Mouse (Mus musculus) lung, embryonic 16.5 days (tissue): Measurements from ENCODE around the gene Cmtm4. TPM values are rescaled to one million over a fixed set of nuclear protein-coding genes. Genes with fewer than 3 reads are reported as not detected.
"Not testable (repeated sequence)": the region's sequence is repeated elsewhere in the genome, so short reads cannot be mapped to it uniquely, and the experiment has no call there.

Experiments
- ATAC-seq: fragments of 200-750 bp; cut with Nextera tagmentation; 2 replicates; pipeline ENCODE4 v1.8.0; 2017; ENCODE audit warnings: low read depth, mild to moderate bottlenecking, moderate library complexity
- H3K27ac ChIP-seq: fragments of 300-500 bp; sonication (generic); 2 replicates; pipeline ENCODE4 v1.5.1; 2014; ENCODE audit warnings: mild to moderate bottlenecking, control low read depth, low read length
- H3K27me3 ChIP-seq: fragments of 300-500 bp; sonication (generic); 2 replicates; pipeline ENCODE4 v1.6.1; 2014; ENCODE audit warnings: low read depth, low read length, mixed read lengths; ENCODE audit not compliant: control insufficient read depth, insufficient read depth
- H3K36me3 ChIP-seq: fragments of 300-500 bp; sonication (generic); 2 replicates; pipeline ENCODE4 v1.6.1; 2014; ENCODE audit warnings: low read length; ENCODE audit not compliant: control insufficient read depth, insufficient read depth
- H3K4me1 ChIP-seq: fragments of 300-500 bp; sonication (generic); replicated peaks from 2 replicates; pipeline ENCODE4 v1.6.1; 2014; ENCODE audit warnings: low read length, mixed read lengths; ENCODE audit not compliant: control insufficient read depth, insufficient read depth
- H3K4me2 ChIP-seq: fragments of 300-500 bp; sonication (generic); 2 replicates; pipeline ENCODE4 v1.6.1; 2014; ENCODE audit warnings: low read depth, low read length, control low read depth
- H3K4me3 ChIP-seq: fragments of 300-500 bp; sonication (generic); 2 replicates; pipeline ENCODE4 v1.5.1; 2014; ENCODE audit warnings: mild to moderate bottlenecking, low read length, control low read depth
- H3K9ac ChIP-seq: fragments of 300-500 bp; sonication (generic); 2 replicates; pipeline ENCODE4 v1.6.1; 2014; ENCODE audit warnings: low read length, control low read depth
- H3K9me3 ChIP-seq: fragments of 300-500 bp; sonication (generic); 2 replicates; pipeline ENCODE4 v1.6.1; 2016; ENCODE audit warnings: low read length; ENCODE audit not compliant: control insufficient read depth
- WGBS: fragments of 180-500 bp; shearing (Covaris S2); extraction: QIAGEN DNeasy Blood & Tissue Kit; methylation state at CpG from one replicate; pipeline ENCODE4 v1.1.7; 2014; 5-methylcytosine and 5-hydroxymethylcytosine counted together
- polyA plus RNA-seq: library from polyadenylated mRNA; unstranded; fragments of >200 nt; fragmentation: Nextera tagmentation; extraction: Ambion mirVana; gene quantifications from 2 replicates; pipeline ENCODE4 v1.2.1, GENCODE M21; 2015

The Cmtm4 gene
- polyA plus RNA-seq, 1 experiment from 2014 or later, result 2.6 TPM

GRCm38 (mm10) chr8:104313311-104313710 lies 82.3 kb downstream of the Cmtm4 start:
- Histone ChIP-seq H3K4me3 (no peak overlapping the region), H3K36me3 (no peaks in the 10 kb centered on the region), H3K4me2 (no peak overlapping the region), H3K9me3 (no peaks in the 10 kb centered on the region), H3K9ac (no peak overlapping the region), H3K4me1 (no peaks in the 10 kb centered on the region), H3K27ac (no peak overlapping the region), H3K27me3 (no peaks in the 10 kb centered on the region)
- ATAC-seq, result no peak
- WGBS, result 60% methylated on average over 4 of the region's 4 CpGs

GRCm38 (mm10) chr8:104312023-104312422 lies 83.6 kb downstream of the Cmtm4 start:
- ATAC-seq, H3K4me2 ChIP-seq, H3K36me3 ChIP-seq, H3K27ac ChIP-seq, H3K4me1 ChIP-seq, H3K27me3 ChIP-seq, H3K4me3 ChIP-seq, H3K9ac ChIP-seq, H3K9me3 ChIP-seq: not testable (repeated sequence)
- WGBS, result 88% methylated on average over 3 of the region's 3 CpGs

- not testable (repeated sequence) for H3K27me3 ChIP-seq, H3K4me3 ChIP-seq, H3K9me3 ChIP-seq, H3K4me2 ChIP-seq, H3K36me3 ChIP-seq, H3K27ac ChIP-seq, H3K4me1 ChIP-seq, H3K9ac ChIP-seq, ATAC-seq
- WGBS, result 88% methylated on average over 36 of the region's 36 CpGs
Measured at GRCm38 (mm10) chr8:104309441-104310155, 86.0 kb downstream of the Cmtm4 start, which contains the start of the genes Gm45711 and Cmtm1. Gm45711 (minus strand) TSS chr8:104310081. Cmtm1 (minus strand) TSS chr8:104310145.

GRCm38 (mm10) chr8:104308341-104308740 lies 87.3 kb downstream of the Cmtm4 start:
- H3K27me3 ChIP-seq, H3K4me3 ChIP-seq, H3K36me3 ChIP-seq, H3K9me3 ChIP-seq, H3K4me2 ChIP-seq, H3K9ac ChIP-seq, H3K4me1 ChIP-seq, ATAC-seq, H3K27ac ChIP-seq: not testable (repeated sequence)
- 37% methylated on average over 6 of the region's 6 CpGs for WGBS

GRCm38 (mm10) chr8:104304962-104305361 lies 90.6 kb downstream of the Cmtm4 start:
- Histone ChIP-seq H3K9ac (no peak overlapping the region), H3K4me2 (no peak overlapping the region), H3K27ac (no peak overlapping the region), H3K9me3 (no peaks in the 10 kb centered on the region), H3K4me3 (no peak overlapping the region), H3K36me3 (no peaks in the 10 kb centered on the region), H3K27me3 (no peaks in the 10 kb centered on the region), H3K4me1 (no peaks in the 10 kb centered on the region)
- ATAC-seq, result no peak
- 87% methylated on average over 11 of the region's 11 CpGs for WGBS

- WGBS, result 93% methylated on average over 4 of the region's 4 CpGs
- H3K4me2 ChIP-seq, ATAC-seq: not testable (repeated sequence)
Measured at GRCm38 (mm10) chr8:104302536-104302935, 93.1 kb downstream of the Cmtm4 start.

GRCm38 (mm10) chr8:104301577-104301976 lies 94.0 kb downstream of the Cmtm4 start:
- WGBS, result 17% methylated on average over 3 of the region's 3 CpGs

More at GRCm38 (mm10) chr8:104302536-104302935, 93.1 kb downstream of the Cmtm4 start:
- H3K4me3 ChIP-seq, H3K27ac ChIP-seq, H3K27me3 ChIP-seq, H3K4me1 ChIP-seq, H3K36me3 ChIP-seq, H3K9me3 ChIP-seq, H3K9ac ChIP-seq: not testable (repeated sequence)

More at GRCm38 (mm10) chr8:104301577-104301976, 94.0 kb downstream of the Cmtm4 start:
- not testable (repeated sequence) for H3K36me3 ChIP-seq, ATAC-seq, H3K27me3 ChIP-seq, H3K27ac ChIP-seq, H3K9ac ChIP-seq, H3K9me3 ChIP-seq, H3K4me1 ChIP-seq, H3K4me3 ChIP-seq, H3K4me2 ChIP-seq

Other genes starting within 250 kb of the Cmtm4 start
- gene Bean1, start 225.4 kb downstream of the Cmtm4 start, polyA plus RNA-seq, result 0.57 and 0.62 TPM in 2 replicates
- gene Tk2, start 147.2 kb downstream of the Cmtm4 start, polyA plus RNA-seq, result 15.2 and 15.9 TPM in 2 replicates
- gene Cklf, start 144.9 kb downstream of the Cmtm4 start, polyA plus RNA-seq, result 41.4 and 42.1 TPM in 2 replicates
- not detected in 2 replicates for gene Cmtm2a, start 102.6 kb downstream of the Cmtm4 start, polyA plus RNA-seq
- not detected in 2 replicates for gene Gm45711, start 85.7 kb downstream of the Cmtm4 start, polyA plus RNA-seq
- not detected in 2 replicates for gene Cmtm1, start 85.7 kb downstream of the Cmtm4 start, polyA plus RNA-seq
- not detected in 2 replicates for gene Gm11020, start 74.2 kb downstream of the Cmtm4 start, polyA plus RNA-seq
- not detected in 2 replicates for gene Cmtm2b, start 73.6 kb downstream of the Cmtm4 start, polyA plus RNA-seq
- 133 and 142 TPM in 2 replicates for gene Cmtm3, start 56.4 kb downstream of the Cmtm4 start, polyA plus RNA-seq
- 60.8 and 62.9 TPM in 2 replicates for gene Dync1li2, start 47.2 kb upstream of the Cmtm4 start, polyA plus RNA-seq
- 0.10 and 0.35 TPM in 2 replicates for gene Terb1, start 114.1 kb upstream of the Cmtm4 start, polyA plus RNA-seq
- 83.9 and 86.7 TPM in 2 replicates for gene Nae1, start 138.8 kb upstream of the Cmtm4 start, polyA plus RNA-seq
- 0.74 and 0.93 TPM in 2 replicates for gene Car7, start 138.9 kb upstream of the Cmtm4 start, polyA plus RNA-seq
- 8.4 and 8.9 TPM in 2 replicates for gene Pdp2, start 195.6 kb upstream of the Cmtm4 start, polyA plus RNA-seq
- gene Cdh16, start 228.6 kb upstream of the Cmtm4 start, polyA plus RNA-seq, result 70.4 and 75.6 TPM in 2 replicates
- gene Rrad, start 235.5 kb upstream of the Cmtm4 start, polyA plus RNA-seq, result 21.7 and 22.2 TPM in 2 replicates
- gene Ciao2b, start 246.2 kb upstream of the Cmtm4 start, polyA plus RNA-seq, result 109 and 111 TPM in 2 replicates